Mouse (Mus musculus) myocyte (in vitro differentiated cells): ENCODE measurements around the gene Khdrbs2.

Experiments
- MAX ChIP-seq: IDR thresholded peaks from one replicate; pipeline ENCODE4 v1.6.1; 2011; ENCODE audit warnings: low read depth, mild to moderate bottlenecking, control low read depth
- MYOD1 ChIP-seq, 3 experiments: IDR thresholded peaks; one replicate each; pipeline ENCODE4 v1.6.1; 2011; ENCODE audit warnings: control low read depth in 2 of 3, low read depth in 2 of 3, mild to moderate bottlenecking in 2 of 3, moderate library complexity in 1 of 3; ENCODE audit not compliant: insufficient read length in 2 of 3, control insufficient read depth in 1 of 3
- MYOG ChIP-seq, 3 experiments: IDR thresholded peaks; one replicate each; pipeline ENCODE4 v1.6.1; 2011; ENCODE audit warnings: control low read depth in 2 of 3, low read depth in 2 of 3, mild to moderate bottlenecking in 2 of 3; ENCODE audit not compliant: insufficient read length in 2 of 3, control insufficient read depth in 1 of 3, insufficient read depth in 1 of 3
- POLR2A ChIP-seq: IDR thresholded peaks from one replicate; pipeline ENCODE4 v1.6.1; 2011; ENCODE audit warnings: low read depth, mild to moderate bottlenecking, control low read depth, moderate library complexity; ENCODE audit not compliant: insufficient read length
- POLR2AphosphoS2 ChIP-seq: IDR thresholded peaks from one replicate; pipeline ENCODE4 v1.6.1; 2011; ENCODE audit warnings: low read depth, control low read depth; ENCODE audit not compliant: insufficient read length
- REST ChIP-seq: IDR thresholded peaks from one replicate; pipeline ENCODE4 v1.6.1; 2011; ENCODE audit warnings: mild to moderate bottlenecking, control low read depth, moderate library complexity; ENCODE audit not compliant: insufficient read depth, insufficient read length
- TCF12 ChIP-seq: IDR thresholded peaks from one replicate; pipeline ENCODE4 v1.6.1; 2011; ENCODE audit warnings: mild to moderate bottlenecking, control low read depth; ENCODE audit not compliant: poor library complexity, insufficient read depth, severe bottlenecking
- USF1 ChIP-seq: IDR thresholded peaks from one replicate; pipeline ENCODE4 v1.6.1; 2011; ENCODE audit warnings: low read depth, mild to moderate bottlenecking, control low read depth, moderate library complexity

DNA sequence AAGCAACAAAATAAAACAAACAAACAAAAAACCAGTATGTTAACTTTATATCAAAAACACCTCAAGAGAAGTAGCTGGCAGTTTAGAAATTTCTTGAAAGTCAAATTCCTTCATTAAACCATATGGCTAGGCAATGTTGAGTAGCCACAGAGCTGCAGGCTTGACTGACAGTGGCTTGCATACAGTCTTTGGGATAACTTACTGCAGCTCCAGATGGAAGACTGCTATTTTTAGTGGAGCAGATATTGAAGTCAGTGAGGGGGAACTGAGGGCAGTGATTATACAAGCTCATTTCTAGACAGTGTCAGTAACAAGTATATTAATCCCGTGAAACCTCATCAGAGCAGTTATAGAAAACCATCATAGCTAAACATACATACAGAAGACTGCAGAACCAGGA lies 166.6 kb downstream of the Khdrbs2 start:
- TF ChIP-seq POLR2AphosphoS2, result no peak
- no peak for TF ChIP-seq USF1
- no peak for TF ChIP-seq MAX
- no peak for TF ChIP-seq POLR2A
- TF ChIP-seq REST, result no peak
- no peak for TF ChIP-seq MYOG (IDR thresholded peaks at IDR 0.05; ENCODE audit: control insufficient read depth in 1 of 3, insufficient read depth in 1 of 3, insufficient read length in 2 of 3, low read depth in 2 of 3)
- no peak for TF ChIP-seq TCF12
- no peak for TF ChIP-seq MYOD1 (IDR thresholded peaks at IDR 0.05; ENCODE audit: control insufficient read depth in 1 of 3, insufficient read length in 2 of 3, low read depth in 2 of 3)
